Mouse (Mus musculus) stomach, embryonic 15.5 days (tissue): Measurements from ENCODE around the gene Tbc1d7. TPM values are rescaled to one million over a fixed set of nuclear protein-coding genes. Genes with fewer than 3 reads are reported as not detected.

ENCODE experiments used
- ATAC-seq: fragments of 200-750 bp; cut with Nextera tagmentation; 2 replicates; pipeline ENCODE4 v1.8.0; 2017; ENCODE audit warnings: low read depth, moderate number of reproducible peaks, moderate TSS enrichment; ENCODE audit not compliant: insufficient read depth, low FRiP score
- H3K27ac ChIP-seq: fragments of 300-500 bp; sonication (generic); 2 replicates; pipeline ENCODE4 v1.5.1; 2015; ENCODE audit warnings: mild to moderate bottlenecking, inconsistent platforms
- H3K27me3 ChIP-seq: fragments of 300-500 bp; sonication (generic); replicated peaks from 2 replicates; pipeline ENCODE4 v1.6.1; 2015; ENCODE audit warnings: inconsistent platforms
- H3K36me3 ChIP-seq: fragments of 300-500 bp; sonication (generic); 2 replicates; pipeline ENCODE4 v1.6.1; 2015; ENCODE audit warnings: inconsistent platforms
- H3K4me1 ChIP-seq: fragments of 300-500 bp; sonication (generic); 2 replicates; pipeline ENCODE4 v1.6.1; 2015; ENCODE audit warnings: inconsistent platforms
- H3K4me2 ChIP-seq: fragments of 300-500 bp; sonication (generic); 2 replicates; pipeline ENCODE4 v1.6.1; 2015; ENCODE audit warnings: mild to moderate bottlenecking, inconsistent platforms
- H3K4me3 ChIP-seq: fragments of 300-500 bp; sonication (generic); replicated peaks from 2 replicates; pipeline ENCODE4 v1.5.1; 2015; ENCODE audit warnings: inconsistent platforms
- H3K9ac ChIP-seq: fragments of 300-500 bp; sonication (generic); 2 replicates; pipeline ENCODE4 v1.6.1; 2015; ENCODE audit warnings: inconsistent platforms
- H3K9me3 ChIP-seq: fragments of 300-500 bp; sonication (generic); 2 replicates; pipeline ENCODE4 v1.6.1; 2016; ENCODE audit warnings: inconsistent platforms
- WGBS: fragments of 180-500 bp; shearing (Covaris S2); methylation state at CpG from one replicate; pipeline ENCODE4 v1.1.7; 2015; 5-methylcytosine and 5-hydroxymethylcytosine counted together
- polyA plus RNA-seq: library from polyadenylated mRNA; unstranded; fragments of >200 nt; fragmentation: Nextera tagmentation; extraction: Ambion mirVana; gene quantifications from 2 replicates; pipeline ENCODE4 v1.2.1, GENCODE M21; 2015

The Tbc1d7 gene
- polyA plus RNA-seq, 1 experiment from 2014 or later, result 34.6 TPM

- H3K4me3 ChIP-seq, result no peak overlapping the region
- no peaks in the 10 kb centered on the region for H3K27me3 ChIP-seq
- WGBS, result 36% methylated on average over 16 of the region's 16 CpGs
- no peaks in the 10 kb centered on the region for H3K9me3 ChIP-seq
- H3K36me3 ChIP-seq, result no peaks in the 10 kb centered on the region
- no peak overlapping the region for H3K4me2 ChIP-seq
- H3K27ac ChIP-seq, result no peak overlapping the region
- H3K9ac ChIP-seq, result no peak overlapping the region
- no peaks in the 10 kb centered on the region for H3K4me1 ChIP-seq
- ATAC-seq, result no peak
Observed at GRCm38 (mm10) chr13:43208914-43209439, 37.7 kb upstream of the Tbc1d7 start.

- Histone ChIP-seq H3K4me1 (0 out of 2 replicates have a peak, but pooled peaks cover 4% of the 10 kb centered on the region), H3K9me3 (no peaks in the 10 kb centered on the region), H3K27ac (no peak overlapping the region), H3K4me3 (no peak overlapping the region), H3K36me3 (no peaks in the 10 kb centered on the region), H3K9ac (no peak overlapping the region), H3K4me2 (no peak overlapping the region), H3K27me3 (no peaks in the 10 kb centered on the region)
- no peak for ATAC-seq
- WGBS, result 91% methylated on average over 12 of the region's 12 CpGs
Observed at GRCm38 (mm10) chr13:43206118-43206683, 34.9 kb upstream of the Tbc1d7 start.

- Histone ChIP-seq H3K9ac (no peak overlapping the region), H3K36me3 (no peaks in the 10 kb centered on the region), H3K4me1 (0 out of 2 replicates have a peak, but pooled peaks cover 6% of the 10 kb centered on the region), H3K9me3 (no peaks in the 10 kb centered on the region), H3K27ac (no peak overlapping the region), H3K4me2 (no peak overlapping the region), H3K4me3 (no peak overlapping the region), H3K27me3 (no peaks in the 10 kb centered on the region)
- ATAC-seq, result no peak
- WGBS, result 33% methylated on average over 5 of the region's 5 CpGs
Observed at GRCm38 (mm10) chr13:43203641-43204040, 32.3 kb upstream of the Tbc1d7 start.

- H3K4me1 ChIP-seq, result 0 out of 2 replicates have a peak, but pooled peaks cover 6% of the 10 kb centered on the region
- no peak overlapping the region for H3K9ac ChIP-seq
- no peaks in the 10 kb centered on the region for H3K27me3 ChIP-seq
- ATAC-seq, result no peak
- H3K9me3 ChIP-seq, result no peaks in the 10 kb centered on the region
- no peak overlapping the region for H3K4me2 ChIP-seq
- WGBS, result 82% methylated on average over 7 of the region's 7 CpGs
- no peaks in the 10 kb centered on the region for H3K36me3 ChIP-seq
- no peak overlapping the region for H3K27ac ChIP-seq
- no peak overlapping the region for H3K4me3 ChIP-seq
Observed at GRCm38 (mm10) chr13:43203234-43203633, 31.9 kb upstream of the Tbc1d7 start.

- Histone ChIP-seq H3K9me3 (no peaks in the 10 kb centered on the region), H3K4me3 (no peak overlapping the region), H3K27ac (no peak overlapping the region), H3K36me3 (no peaks in the 10 kb centered on the region), H3K9ac (no peak overlapping the region), H3K4me2 (no peak overlapping the region), H3K4me1 (0 out of 2 replicates have a peak, but pooled peaks cover 6% of the 10 kb centered on the region), H3K27me3 (no peaks in the 10 kb centered on the region)
- no peak for ATAC-seq
- 82% methylated on average over 10 of the region's 10 CpGs for WGBS
Observed at GRCm38 (mm10) chr13:43202351-43202750, 31.1 kb upstream of the Tbc1d7 start.

GRCm38 (mm10) chr13:43201033-43201432, 29.7 kb upstream of the Tbc1d7 start:
- Histone ChIP-seq H3K4me3 (no peak overlapping the region), H3K4me1 (0 out of 2 replicates have a peak, but pooled peaks cover 10% of the 10 kb centered on the region), H3K27ac (no peak overlapping the region), H3K27me3 (no peaks in the 10 kb centered on the region), H3K9ac (no peak overlapping the region), H3K4me2 (no peak overlapping the region), H3K36me3 (no peaks in the 10 kb centered on the region), H3K9me3 (no peaks in the 10 kb centered on the region)
- 42% methylated on average over 22 of the region's 22 CpGs for WGBS
- ATAC-seq, result no peak

- Histone ChIP-seq H3K27ac (no peak overlapping the region), H3K9ac (no peak overlapping the region), H3K4me1 (0 out of 2 replicates have a peak, but pooled peaks cover 13% of the 10 kb centered on the region), H3K9me3 (no peaks in the 10 kb centered on the region), H3K4me3 (no peak overlapping the region), H3K27me3 (no peaks in the 10 kb centered on the region), H3K4me2 (no peak overlapping the region), H3K36me3 (no peaks in the 10 kb centered on the region)
- 78% methylated on average over 22 of the region's 22 CpGs for WGBS
- ATAC-seq, result no peak
Observed at GRCm38 (mm10) chr13:43200473-43200872, 29.2 kb upstream of the Tbc1d7 start.

GRCm38 (mm10) chr13:43199749-43200148, 28.4 kb upstream of the Tbc1d7 start:
- Histone ChIP-seq H3K36me3 (no peaks in the 10 kb centered on the region), H3K4me3 (no peak overlapping the region), H3K4me2 (no peak overlapping the region), H3K4me1 (0 out of 2 replicates have a peak, but pooled peaks cover 13% of the 10 kb centered on the region), H3K27ac (no peak overlapping the region; the same call in 1 of the 2 replicates), H3K27me3 (no peaks in the 10 kb centered on the region), H3K9ac (no peak overlapping the region), H3K9me3 (no peaks in the 10 kb centered on the region)
- ATAC-seq, result no peak
- WGBS, result 66% methylated on average over 5 of the region's 5 CpGs

GRCm38 (mm10) chr13:43199282-43199681, 28.0 kb upstream of the Tbc1d7 start:
- H3K27me3 ChIP-seq, result no peaks in the 10 kb centered on the region
- H3K27ac ChIP-seq, result no peak overlapping the region; the same call in 1 of the 2 replicates

GRCm38 (mm10) chr13:43197187-43197586, 25.9 kb upstream of the Tbc1d7 start:
- WGBS, result 60% methylated on average over 6 of the region's 6 CpGs
- no peak overlapping the region for H3K4me3 ChIP-seq
- no peaks in the 10 kb centered on the region for H3K9me3 ChIP-seq
- no peaks in the 10 kb centered on the region for H3K36me3 ChIP-seq
- ATAC-seq, result no peak
- no peak overlapping the region for H3K4me2 ChIP-seq
- no peak overlapping the region for H3K9ac ChIP-seq
- H3K4me1 ChIP-seq, result 0 out of 2 replicates have a peak, but pooled peaks cover 12% of the 10 kb centered on the region
- H3K27me3 ChIP-seq, result no peaks in the 10 kb centered on the region
- H3K27ac ChIP-seq, result no peak overlapping the region

More at GRCm38 (mm10) chr13:43199282-43199681, 28.0 kb upstream of the Tbc1d7 start:
- Histone ChIP-seq H3K9me3 (no peaks in the 10 kb centered on the region), H3K4me1 (0 out of 2 replicates have a peak, but pooled peaks cover 13% of the 10 kb centered on the region), H3K36me3 (no peaks in the 10 kb centered on the region), H3K9ac (no peak overlapping the region), H3K4me2 (no peak overlapping the region), H3K4me3 (no peak overlapping the region)
- no peak for ATAC-seq
- WGBS, result 82% methylated on average over 7 of the region's 7 CpGs

- Histone ChIP-seq H3K4me1 (0 out of 2 replicates have a peak, but pooled peaks cover 15% of the 10 kb centered on the region), H3K27ac (no peak overlapping the region), H3K9ac (no peak overlapping the region), H3K27me3 (no peaks in the 10 kb centered on the region), H3K36me3 (no peaks in the 10 kb centered on the region), H3K4me3 (no peak overlapping the region), H3K4me2 (no peak overlapping the region), H3K9me3 (no peaks in the 10 kb centered on the region)
- 24% methylated on average over 7 of the region's 7 CpGs for WGBS
- ATAC-seq, result no peak
Observed at GRCm38 (mm10) chr13:43196000-43196399, 24.7 kb upstream of the Tbc1d7 start.

- no peaks in the 10 kb centered on the region for H3K9me3 ChIP-seq
- H3K27me3 ChIP-seq, result no peaks in the 10 kb centered on the region
- WGBS, result 91% methylated on average over 8 of the region's 8 CpGs
- 0 out of 2 replicates have a peak, but pooled peaks cover 12% of the 10 kb centered on the region for H3K4me1 ChIP-seq
- no peak overlapping the region for H3K4me2 ChIP-seq
- ATAC-seq, result no peak
- H3K27ac ChIP-seq, result no peak overlapping the region
- H3K36me3 ChIP-seq, result no peaks in the 10 kb centered on the region
- H3K9ac ChIP-seq, result no peak overlapping the region
- no peak overlapping the region for H3K4me3 ChIP-seq
Observed at GRCm38 (mm10) chr13:43193932-43194331, 22.6 kb upstream of the Tbc1d7 start.
